Mouse (Mus musculus) layer of hippocampus, adult 8-10 months (tissue): ENCODE results near the gene Plcg2. TPM values are rescaled to one million over a fixed set of nuclear protein-coding genes. Genes with fewer than 3 reads are reported as not detected.

ENCODE experiments used
- DNase-seq, 2 experiments: peaks; one replicate each; pipeline ENCODE4 v3.0.0; 2022; ENCODE audit warnings: low spot score in 2 of 2
- total RNA-seq, 4 experiments: library from RNA; stranded (reverse); gene quantifications; 2 replicates each; pipeline ENCODE4 v1.2.4; 2022

The Plcg2 gene
- total RNA-seq, 4 experiments from 2014 or later = 3.1 to 10.2 (median 5.7) TPM

GRCm38 (mm10) chr8:117634406-117634805, 136.3 kb downstream of the Plcg2 start:
- no peak for DNase-seq

DNA sequence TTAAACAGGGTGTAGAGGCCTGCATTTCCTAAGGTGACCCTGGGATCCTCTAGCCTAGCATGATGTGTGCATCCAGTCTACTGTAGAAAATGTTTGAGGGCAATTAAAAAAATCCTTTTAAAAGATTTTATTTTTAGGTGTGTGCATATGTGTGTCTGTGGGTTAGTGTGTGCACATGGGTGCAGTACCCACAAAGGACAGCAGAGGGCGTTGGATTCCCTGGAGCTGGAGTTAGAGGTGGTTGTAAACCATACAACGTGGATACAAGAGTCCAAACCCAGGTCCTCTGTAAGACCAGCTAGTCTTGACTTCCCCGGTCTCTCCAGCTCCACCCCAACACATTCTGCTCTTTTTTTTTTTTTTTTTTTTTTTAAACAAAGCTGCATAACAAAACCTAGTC, 139.4 kb downstream of the Plcg2 start:
- DNase-seq = no peak

GRCm38 (mm10) chr8:117639631-117640030, 141.5 kb downstream of the Plcg2 start:
- DNase-seq = no peak

DNA sequence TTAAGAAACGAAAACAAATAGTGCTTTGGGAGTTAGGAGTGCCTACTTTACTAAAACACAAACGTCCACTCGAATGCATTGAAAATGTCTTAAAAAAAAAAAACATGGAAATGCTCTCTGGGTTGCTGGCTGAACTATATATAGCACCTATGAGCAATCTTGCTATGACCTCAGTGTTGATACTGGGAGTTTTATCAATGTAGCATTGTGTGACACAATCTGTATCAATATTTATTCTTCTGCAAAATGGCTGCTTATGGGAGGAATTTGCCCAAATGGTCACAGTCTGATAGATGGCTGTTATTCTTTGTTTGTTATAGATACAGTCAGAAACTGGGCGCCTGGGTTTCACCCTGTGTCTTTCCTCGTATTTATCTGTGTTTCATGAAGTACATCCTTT, 147.4 kb downstream of the Plcg2 start:
- no peak for DNase-seq

DNA sequence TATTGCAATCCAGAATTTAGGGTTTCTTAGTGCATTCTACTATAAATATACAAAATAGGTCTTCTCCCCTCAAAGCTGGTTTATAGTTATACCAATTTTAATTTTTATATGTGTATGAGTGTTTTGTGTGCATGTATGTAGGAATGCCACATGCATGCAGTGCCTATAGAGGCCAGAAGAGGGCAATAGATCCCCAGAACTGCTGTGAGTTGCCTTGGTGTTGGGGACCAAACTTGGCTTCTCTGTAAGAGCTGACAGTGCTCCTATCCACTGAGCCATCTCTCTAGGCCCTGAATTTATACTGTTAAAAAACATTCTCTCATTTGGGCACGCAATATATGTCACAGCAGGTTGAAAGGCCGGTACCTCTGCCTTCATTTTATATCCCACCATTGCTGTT, 147.9 kb downstream of the Plcg2 start:
- DNase-seq = peak; percentile 15 to 71

DNA sequence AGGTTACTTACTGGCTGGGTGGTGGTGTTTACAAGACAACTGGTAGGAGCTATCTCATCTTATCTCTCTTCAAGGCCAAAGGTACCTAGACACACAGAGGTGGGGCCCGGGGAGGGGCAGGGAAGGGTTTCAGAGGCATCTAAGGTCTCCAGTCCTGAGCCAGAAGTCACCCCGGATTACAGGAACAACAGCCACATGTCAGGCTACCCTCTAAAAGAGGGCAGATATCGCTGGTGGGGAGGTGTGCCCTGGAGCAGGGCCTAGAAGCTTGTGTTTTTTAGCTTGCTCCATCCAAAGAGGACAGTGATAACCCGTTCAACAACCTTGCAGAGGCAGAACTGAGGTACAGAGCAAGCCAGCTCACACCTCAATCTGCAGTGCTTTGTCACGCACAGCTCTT, 148.3 kb downstream of the Plcg2 start:
- no peak for DNase-seq

GRCm38 (mm10) chr8:117652318-117652717, 154.2 kb downstream of the Plcg2 start:
- DNase-seq = no peak

- DNase-seq = no peak
These were observed 160.9 kb downstream of the Plcg2 start for GRCm38 (mm10) chr8:117658990-117659389.

DNA sequence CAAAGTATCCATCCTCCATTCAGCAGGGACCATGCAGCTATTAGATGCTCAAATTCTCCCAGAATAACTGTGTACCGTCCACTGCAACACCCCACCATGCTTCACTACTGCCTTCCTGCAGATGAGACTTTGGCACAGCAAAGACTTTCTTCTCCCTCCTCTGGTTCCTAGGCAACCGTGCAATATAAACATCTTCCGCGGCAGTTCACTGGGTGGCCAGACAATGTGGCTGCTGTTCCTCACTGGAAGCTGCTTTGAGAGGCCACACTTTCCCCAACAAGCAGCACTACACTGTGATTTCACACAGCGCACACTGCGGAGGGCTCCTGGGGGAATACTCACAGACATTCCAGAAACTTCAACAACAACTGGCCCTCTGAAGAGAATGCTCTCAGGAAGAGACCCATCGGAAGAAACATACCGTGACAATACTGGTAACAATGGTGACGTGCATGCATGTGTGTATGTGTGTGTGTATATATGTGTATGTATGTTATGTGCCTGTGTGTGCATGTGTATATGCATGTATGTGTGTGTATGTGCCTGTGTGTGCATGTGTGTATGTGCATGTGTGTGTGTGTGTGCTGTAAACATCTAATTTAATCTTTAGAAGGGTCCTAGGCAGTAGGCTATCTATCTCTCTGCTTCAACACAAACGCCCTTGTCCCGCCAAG, 162.4 kb downstream of the Plcg2 start:
- peak; percentile 13 to 15 for DNase-seq

GRCm38 (mm10) chr8:117667349-117668124, 169.4 kb downstream of the Plcg2 start:
- no peak for DNase-seq

- no peak for DNase-seq
These were observed 172.4 kb downstream of the Plcg2 start for GRCm38 (mm10) chr8:117670461-117670860.

- no peak for DNase-seq
These were observed 174.5 kb downstream of the Plcg2 start for GRCm38 (mm10) chr8:117672558-117672957.

DNA sequence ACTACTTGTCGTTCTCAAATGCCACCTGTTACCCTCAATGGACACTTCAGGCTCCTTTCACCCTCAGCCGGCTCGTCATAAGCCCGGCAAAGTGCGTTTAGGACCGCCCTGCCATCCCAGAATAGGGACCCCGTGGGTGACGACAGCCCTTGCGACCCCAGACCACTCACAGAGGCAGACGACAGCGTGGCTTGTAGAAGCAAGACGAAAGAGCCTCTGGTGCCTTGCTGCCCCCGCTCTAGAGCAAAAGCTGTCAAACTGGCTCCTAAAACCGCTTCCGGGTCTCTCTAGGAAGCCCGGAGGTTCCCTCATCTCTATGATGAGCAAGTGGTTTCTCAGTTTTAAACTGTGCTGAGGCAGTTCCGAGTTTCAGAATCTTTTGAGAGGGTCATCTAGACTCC, 175.3 kb downstream of the Plcg2 start, which contains the start of gene Sdr42e1:
Gene Sdr42e1 (minus strand): TSS at position 260 of the 401 bp plus-strand sequence.
- DNase-seq = peak; percentile 9 to 29

DNA sequence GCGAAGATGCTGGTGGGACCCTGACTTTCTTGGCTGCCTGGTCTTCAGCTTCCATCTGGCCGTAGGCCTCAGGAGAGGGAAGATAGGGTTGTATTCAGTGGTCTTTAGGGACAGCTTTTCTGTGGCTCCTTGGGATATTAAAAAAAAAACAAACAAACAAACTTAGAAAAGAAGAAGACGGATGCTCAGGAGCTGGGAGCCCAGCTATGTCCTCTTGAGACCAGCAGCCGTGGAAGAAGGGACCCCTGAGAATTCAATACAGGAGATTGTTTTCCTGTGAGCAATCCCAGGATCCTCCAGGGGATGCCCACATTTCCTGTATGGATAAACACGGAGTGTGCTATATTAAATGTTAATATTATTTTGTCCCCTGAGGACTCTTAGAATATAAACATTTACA, 177.1 kb downstream of the Plcg2 start:
- no peak for DNase-seq

GRCm38 (mm10) chr8:117676460-117676859, 178.4 kb downstream of the Plcg2 start:
- no peak for DNase-seq

GRCm38 (mm10) chr8:117677011-117677410, 178.9 kb downstream of the Plcg2 start:
- DNase-seq = no peak

GRCm38 (mm10) chr8:117678650-117679049, 180.6 kb downstream of the Plcg2 start:
- DNase-seq = no peak

DNA sequence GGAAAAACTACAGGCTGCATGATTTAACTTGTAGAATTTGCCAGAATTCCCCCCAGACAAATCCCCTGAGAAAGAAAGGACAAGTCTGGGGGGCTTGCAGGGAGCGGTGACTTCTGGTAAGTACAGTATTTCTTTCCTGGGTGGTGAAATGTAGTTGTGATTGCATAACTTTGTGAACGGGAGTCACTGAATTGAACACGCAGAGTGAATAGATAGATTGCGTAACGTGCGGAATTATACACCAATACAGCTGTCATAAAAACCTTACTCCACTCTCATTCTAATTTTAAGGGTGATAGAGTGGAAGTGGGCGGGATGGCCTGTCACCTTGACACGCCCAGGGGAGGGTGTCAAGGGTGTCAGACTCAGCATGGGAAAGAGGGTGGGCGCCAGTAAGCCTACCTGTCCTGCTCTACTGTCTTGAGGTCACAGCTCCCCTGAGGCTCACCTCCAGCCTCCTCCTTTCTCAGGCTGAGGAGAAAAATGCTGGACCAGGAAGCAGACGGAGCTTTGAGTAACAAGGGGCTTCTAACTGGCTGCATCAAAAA, 185.9 kb downstream of the Plcg2 start:
- no peak for DNase-seq

GRCm38 (mm10) chr8:117684504-117684903, 186.4 kb downstream of the Plcg2 start:
- DNase-seq = no peak
